Mouse (Mus musculus): ENCODE results near the gene Eef1akmt4.

DNA sequence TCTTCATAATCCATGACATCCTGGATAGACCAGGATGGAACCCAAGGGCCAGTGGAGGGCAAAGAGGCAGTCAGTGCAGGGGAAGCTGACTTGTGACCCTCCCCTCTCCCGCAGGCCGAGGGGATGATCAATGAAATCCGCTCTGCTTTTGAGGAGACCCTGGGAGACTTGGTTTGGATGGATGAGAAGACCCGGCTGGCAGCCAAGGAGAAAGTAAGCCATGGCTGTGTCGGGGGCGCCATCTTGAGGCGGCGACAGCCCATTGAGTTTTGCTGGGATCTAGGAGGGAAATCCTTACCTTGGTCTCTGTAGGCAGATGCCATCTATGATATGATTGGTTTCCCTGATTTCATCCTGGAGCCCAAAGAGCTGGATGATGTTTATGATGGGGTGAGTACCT, 30.8 kb downstream of the Eef1akmt4 start:
- TF ChIP-seq POLR2A (IDR thresholded peaks at IDR 0.05; ENCODE audit: low read depth, low read length) (no peak), CTCF (IDR thresholded peaks at IDR 0.05; ENCODE audit: extremely low read depth, insufficient read depth, insufficient read length, insufficient replicate concordance) (peak; percentile 70; the same call in 1 of the 2 replicates)
